Mouse (Mus musculus): ENCODE results near the gene Rbbp5.

- TF ChIP-seq CTCF (IDR thresholded peaks at IDR 0.05), result no peak
- TF ChIP-seq EP300 (IDR thresholded peaks at IDR 0.05), result no peak
These were observed 2.3 kb downstream of the Rbbp5 start for GRCm38 (mm10) chr1:132479438-132479837.
